Mouse (Mus musculus) lung, postnatal 0 days (tissue): ENCODE measurements around the gene Raly.

Experiments
- CTCF ChIP-seq: IDR thresholded peaks from 2 replicates; pipeline ENCODE4 v1.5.1; 2016; ENCODE audit warnings: antibody characterized with exemption, mild to moderate bottlenecking
- EP300 ChIP-seq: IDR thresholded peaks from 2 replicates; pipeline ENCODE4 v1.6.1; 2016; ENCODE audit warnings: antibody characterized with exemption, mild to moderate bottlenecking, control low read depth

DNA sequence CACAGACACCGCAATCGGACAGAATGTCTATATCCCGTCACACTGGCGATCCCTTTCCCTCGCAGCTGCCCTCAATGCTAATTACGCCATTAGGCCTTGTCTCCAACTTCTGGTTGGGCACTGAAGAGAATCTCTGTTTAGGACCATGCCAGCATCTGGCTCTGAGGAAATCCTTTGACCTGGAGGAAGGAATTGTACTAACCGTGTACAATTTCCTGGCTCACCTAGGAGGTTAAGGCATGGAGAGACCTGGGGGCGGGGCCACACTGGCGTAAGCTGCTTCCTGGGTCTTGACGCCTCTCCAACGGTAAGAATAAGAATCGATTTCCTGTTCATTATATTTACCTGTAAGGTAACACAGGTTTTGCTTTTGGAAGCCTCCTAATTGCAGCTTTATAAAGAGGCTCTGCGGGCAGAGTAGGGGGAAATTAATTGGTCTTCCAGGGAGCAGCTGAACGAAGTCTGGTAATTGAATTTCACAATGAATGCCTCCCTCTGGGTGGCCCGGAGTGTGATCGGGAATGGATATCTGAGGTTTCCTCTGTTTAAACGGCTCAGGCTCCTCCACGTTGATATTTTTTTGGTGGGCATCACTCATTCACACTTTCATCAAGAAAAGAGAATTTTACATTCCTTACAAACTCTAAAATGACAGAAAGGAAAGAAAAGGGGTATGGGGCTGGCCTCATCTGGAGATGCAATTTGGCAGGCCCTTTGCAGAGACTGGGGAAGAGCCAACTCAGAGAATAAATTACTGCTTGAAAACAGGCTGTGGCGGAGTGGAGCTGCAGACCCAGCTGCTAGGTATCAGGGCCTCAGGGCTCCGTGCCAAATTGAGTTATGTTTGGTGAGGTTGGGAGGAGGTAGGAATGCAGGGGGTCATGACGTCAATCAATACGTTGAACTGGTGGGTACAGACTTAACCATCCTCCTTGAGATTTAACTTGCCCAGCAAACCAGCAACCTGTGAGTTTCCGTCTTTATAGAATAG, 41.6 kb upstream of the Raly start:
- TF ChIP-seq CTCF (no peak), EP300 (no peak)
